Mouse (Mus musculus) kidney, adult 2 months (tissue): ENCODE measurements at regions not wholly inside any gene's neighbourhood (a gene's known extent, or its start where the extent isn't known, plus 50 kb on each side); places are given as distances from the start of the nearest gene placed in this dataset.

ENCODE experiments used
- CTCF ChIP-seq: fragments of 200-500 bp; conservative IDR thresholded peaks from 2 replicates; pipeline ENCODE4 v1.5.1; 2011; ENCODE audit warnings: low read depth, mild to moderate bottlenecking, control low read depth, low read length, moderate library complexity, mixed read lengths; ENCODE audit not compliant: insufficient read depth, insufficient read length
- POLR2A ChIP-seq: fragments of 200-500 bp; IDR thresholded peaks from one replicate; pipeline ENCODE4 v1.6.1; 2011; ENCODE audit warnings: low read depth, low read length, control low read depth

GRCm38 (mm10) chr19:44695331-44695730 lies 60.5 kb upstream of the Pax2 start:
- TF ChIP-seq POLR2A (no peak), CTCF (no peak)
